Mouse (Mus musculus): ENCODE results near the gene Gm13271. TPM values are rescaled to one million over a fixed set of nuclear protein-coding genes. Genes with fewer than 3 reads are reported as not detected.
"Not testable (repeated sequence)": the region's sequence is repeated elsewhere in the genome, so short reads cannot be mapped to it uniquely, and the experiment has no call there.

Gene Gm13271
- polyA plus RNA-seq, 1 experiment, result not detected

GRCm38 (mm10) chr4:88760431-88760830 is 5.8 kb downstream of the Gm13271 start:
- peak; percentile 47 for DNase-seq (ENCODE audit: low spot score)

- DNase-seq (ENCODE audit: low spot score), result peak; percentile 83
These were observed 7.1 kb downstream of the Gm13271 start for GRCm38 (mm10) chr4:88761776-88762175.

DNA sequence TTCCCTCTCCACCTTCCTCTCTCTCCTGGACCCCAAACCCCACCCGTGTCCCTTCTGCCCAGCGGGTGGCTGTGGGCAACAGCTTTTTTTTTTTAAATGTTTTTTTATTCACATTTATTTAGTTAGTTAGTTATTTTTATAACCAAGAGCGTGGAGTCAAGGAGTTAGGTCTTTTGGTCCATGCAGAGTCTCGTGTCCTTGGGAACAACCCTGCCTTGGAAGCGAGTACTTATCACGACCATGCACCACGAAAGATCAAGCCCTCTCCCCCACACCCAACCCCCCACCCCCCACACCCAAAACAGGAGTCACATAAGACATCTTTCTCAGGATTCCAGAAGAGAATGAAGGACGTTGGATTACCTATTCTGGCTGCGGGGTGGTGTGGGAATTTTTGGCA is 7.7 kb downstream of the Gm13271 start:
- peak; percentile 36 for DNase-seq (ENCODE audit: low spot score)

DNA sequence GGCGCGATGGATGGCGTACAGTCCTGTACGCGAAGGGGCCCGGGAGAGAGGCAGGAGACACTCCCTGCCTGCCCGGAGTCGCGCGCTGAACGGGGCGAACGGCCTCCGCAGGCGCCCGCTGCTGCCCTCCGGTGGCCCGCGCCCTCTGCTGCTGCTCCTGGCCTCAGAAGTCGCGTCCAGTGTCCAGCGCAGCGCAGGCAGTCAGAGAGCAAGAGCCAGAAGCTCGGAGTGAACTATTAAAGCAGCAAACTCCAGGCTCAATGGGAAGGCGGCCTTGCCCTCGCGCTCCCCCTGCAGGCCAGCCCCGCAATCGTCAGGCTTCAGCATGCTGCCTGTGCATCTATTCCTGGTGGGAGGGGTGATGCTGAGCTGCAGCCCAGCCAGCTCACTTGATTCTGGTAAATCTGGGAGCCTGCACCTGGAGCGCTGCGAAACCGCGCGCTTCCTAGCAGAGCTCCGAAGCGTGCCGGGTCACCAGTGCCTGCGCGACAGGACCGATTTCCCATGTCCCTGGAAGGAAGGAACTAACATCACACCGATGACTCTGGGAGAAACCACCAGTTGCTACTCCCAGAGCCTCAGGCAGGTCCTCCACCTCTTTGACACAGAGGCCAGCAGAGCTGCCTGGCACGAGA is 8.8 kb downstream of the Gm13271 start:
- DNase-seq (ENCODE audit: low spot score), result not testable (repeated sequence)

GRCm38 (mm10) chr4:88773534-88773933 is 18.9 kb downstream of the Gm13271 start, which contains the start of gene Gm13290:
Gene Gm13290 (plus strand): TSS chr4:88773834.
- DNase-seq (ENCODE audit: low spot score), result not testable (repeated sequence)

DNA sequence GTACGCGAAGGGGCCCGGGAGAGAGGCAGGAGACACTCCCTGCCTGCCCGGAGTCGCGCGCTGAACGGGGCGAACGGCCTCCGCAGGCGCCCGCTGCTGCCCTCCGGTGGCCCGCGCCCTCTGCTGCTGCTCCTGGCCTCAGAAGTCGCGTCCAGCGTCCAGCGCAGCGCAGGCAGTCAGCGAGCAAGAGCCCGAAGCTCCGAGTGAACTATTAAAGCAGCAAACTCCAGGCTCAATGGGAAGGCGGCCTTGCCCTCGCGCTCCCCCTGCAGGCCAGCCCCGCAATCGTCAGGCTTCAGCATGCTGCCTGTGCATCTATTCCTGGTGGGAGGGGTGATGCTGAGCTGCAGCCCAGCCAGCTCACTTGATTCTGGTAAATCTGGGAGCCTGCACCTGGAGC is 22.0 kb downstream of the Gm13271 start, which contains the start of gene Gm13289:
Gene Gm13289 (plus strand): TSS at position 301 of the 400 bp plus-strand sequence.
- not testable (repeated sequence) for DNase-seq (ENCODE audit: low spot score)

DNA sequence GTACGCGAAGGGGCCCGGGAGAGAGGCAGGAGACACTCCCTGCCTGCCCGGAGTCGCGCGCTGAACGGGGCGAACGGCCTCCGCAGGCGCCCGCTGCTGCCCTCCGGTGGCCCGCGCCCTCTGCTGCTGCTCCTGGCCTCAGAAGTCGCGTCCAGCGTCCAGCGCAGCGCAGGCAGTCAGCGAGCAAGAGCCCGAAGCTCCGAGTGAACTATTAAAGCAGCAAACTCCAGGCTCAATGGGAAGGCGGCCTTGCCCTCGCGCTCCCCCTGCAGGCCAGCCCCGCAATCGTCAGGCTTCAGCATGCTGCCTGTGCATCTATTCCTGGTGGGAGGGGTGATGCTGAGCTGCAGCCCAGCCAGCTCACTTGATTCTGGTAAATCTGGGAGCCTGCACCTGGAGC is 24.9 kb downstream of the Gm13271 start, which contains the start of gene Gm13272:
Gene Gm13272 (plus strand): TSS at position 301 of the 400 bp plus-strand sequence.
- DNase-seq (ENCODE audit: low spot score), result not testable (repeated sequence)

DNA sequence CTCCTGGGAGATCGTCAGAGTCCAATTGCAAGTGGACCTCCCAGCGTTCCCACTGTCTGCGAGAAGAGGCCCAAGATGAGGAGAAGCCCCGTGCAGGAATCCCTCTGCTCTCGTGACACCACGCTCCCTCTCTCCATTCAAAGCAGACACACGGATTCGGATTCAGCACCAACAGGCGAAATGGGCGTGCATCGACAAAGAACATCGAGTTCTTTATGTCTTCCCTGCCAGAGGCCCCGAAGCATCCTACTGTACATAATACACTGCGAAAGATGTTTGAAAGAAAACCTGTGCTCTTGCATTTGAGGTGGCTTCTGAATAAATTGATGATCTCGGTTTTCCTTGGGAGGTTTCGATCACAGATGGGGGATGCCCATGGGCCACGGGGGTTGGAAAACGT is 25.7 kb downstream of the Gm13271 start:
- DNase-seq (ENCODE audit: low spot score), result not testable (repeated sequence)

GRCm38 (mm10) chr4:88781831-88782230 is 27.2 kb downstream of the Gm13271 start, which contains the start of gene Ifnz:
Gene Ifnz (plus strand): TSS chr4:88782131.
- not testable (repeated sequence) for DNase-seq (ENCODE audit: low spot score)

- not testable (repeated sequence) for DNase-seq (ENCODE audit: low spot score)
These were observed 27.7 kb downstream of the Gm13271 start for GRCm38 (mm10) chr4:88782335-88782734.

GRCm38 (mm10) chr4:88785409-88785808 is 30.7 kb downstream of the Gm13271 start, which contains the start of gene Gm13276:
Gene Gm13276 (plus strand): TSS chr4:88785709.
- DNase-seq (ENCODE audit: low spot score), result not testable (repeated sequence)

DNA sequence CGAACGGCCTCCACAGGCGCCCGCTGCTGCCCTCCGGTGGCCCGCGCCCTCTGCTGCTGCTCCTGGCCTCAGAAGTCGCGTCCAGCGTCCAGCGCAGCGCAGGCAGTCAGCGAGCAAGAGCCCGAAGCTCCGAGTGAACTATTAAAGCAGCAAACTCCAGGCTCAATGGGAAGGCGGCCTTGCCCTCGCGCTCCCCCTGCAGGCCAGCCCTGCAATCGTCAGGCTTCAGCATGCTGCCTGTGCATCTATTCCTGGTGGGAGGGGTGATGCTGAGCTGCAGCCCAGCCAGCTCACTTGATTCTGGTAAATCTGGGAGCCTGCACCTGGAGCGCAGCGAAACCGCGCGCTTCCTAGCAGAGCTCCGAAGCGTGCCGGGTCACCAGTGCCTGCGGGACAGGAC is 33.7 kb downstream of the Gm13271 start, which contains the start of gene Gm13277:
Gene Gm13277 (plus strand): TSS at position 231 of the 400 bp plus-strand sequence.
- DNase-seq (ENCODE audit: low spot score), result not testable (repeated sequence)

DNA sequence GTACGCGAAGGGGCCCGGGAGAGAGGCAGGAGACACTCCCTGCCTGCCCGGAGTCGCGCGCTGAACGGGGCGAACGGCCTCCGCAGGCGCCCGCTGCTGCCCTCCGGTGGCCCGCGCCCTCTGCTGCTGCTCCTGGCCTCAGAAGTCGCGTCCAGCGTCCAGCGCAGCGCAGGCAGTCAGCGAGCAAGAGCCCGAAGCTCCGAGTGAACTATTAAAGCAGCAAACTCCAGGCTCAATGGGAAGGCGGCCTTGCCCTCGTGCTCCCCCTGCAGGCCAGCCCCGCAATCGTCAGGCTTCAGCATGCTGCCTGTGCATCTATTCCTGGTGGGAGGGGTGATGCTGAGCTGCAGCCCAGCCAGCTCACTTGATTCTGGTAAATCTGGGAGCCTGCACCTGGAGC is 36.6 kb downstream of the Gm13271 start, which contains the start of gene Gm13278:
Gene Gm13278 (plus strand): TSS at position 301 of the 400 bp plus-strand sequence.
- DNase-seq (ENCODE audit: low spot score), result not testable (repeated sequence)

DNA sequence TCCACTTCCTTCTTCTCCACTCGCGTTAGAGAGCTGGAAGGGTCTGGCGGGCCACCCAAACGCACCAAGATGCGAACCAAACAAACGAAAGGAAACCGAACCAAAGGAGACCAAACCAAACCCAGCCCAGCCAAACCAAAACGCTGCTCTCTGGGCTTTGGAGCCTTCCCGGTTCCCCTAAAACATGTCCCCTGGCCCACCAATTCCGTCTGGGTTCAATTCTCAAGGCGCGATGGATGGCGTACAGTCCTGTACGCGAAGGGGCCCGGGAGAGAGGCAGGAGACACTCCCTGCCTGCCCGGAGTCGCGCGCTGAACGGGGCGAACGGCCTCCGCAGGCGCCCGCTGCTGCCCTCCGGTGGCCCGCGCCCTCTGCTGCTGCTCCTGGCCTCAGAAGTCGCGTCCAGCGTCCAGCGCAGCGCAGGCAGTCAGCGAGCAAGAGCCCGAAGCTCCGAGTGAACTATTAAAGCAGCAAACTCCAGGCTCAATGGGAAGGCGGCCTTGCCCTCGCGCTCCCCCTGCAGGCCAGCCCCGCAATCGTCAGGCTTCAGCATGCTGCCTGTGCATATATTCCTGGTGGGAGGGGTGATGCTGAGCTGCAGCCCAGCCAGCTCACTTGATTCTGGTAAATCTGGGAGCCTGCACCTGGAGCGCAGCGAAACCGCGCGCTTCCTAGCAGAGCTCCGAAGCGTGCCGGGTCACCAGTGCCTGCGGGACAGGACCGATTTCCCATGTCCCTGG is 39.4 kb downstream of the Gm13271 start, which contains the start of gene Gm13275:
Gene Gm13275 (plus strand): TSS at position 552 of the 740 bp plus-strand sequence.
- DNase-seq (ENCODE audit: low spot score), result peak; percentile 89

DNA sequence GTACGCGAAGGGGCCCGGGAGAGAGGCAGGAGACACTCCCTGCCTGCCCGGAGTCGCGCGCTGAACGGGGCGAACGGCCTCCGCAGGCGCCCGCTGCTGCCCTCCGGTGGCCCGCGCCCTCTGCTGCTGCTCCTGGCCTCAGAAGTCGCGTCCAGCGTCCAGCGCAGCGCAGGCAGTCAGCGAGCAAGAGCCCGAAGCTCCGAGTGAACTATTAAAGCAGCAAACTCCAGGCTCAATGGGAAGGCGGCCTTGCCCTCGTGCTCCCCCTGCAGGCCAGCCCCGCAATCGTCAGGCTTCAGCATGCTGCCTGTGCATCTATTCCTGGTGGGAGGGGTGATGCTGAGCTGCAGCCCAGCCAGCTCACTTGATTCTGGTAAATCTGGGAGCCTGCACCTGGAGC is 42.4 kb downstream of the Gm13271 start, which contains the start of gene Gm13279:
Gene Gm13279 (plus strand): TSS at position 301 of the 400 bp plus-strand sequence.
- not testable (repeated sequence) for DNase-seq (ENCODE audit: low spot score)

GRCm38 (mm10) chr4:88799365-88799764 is 44.7 kb downstream of the Gm13271 start, which contains the start of gene Gm13285:
Gene Gm13285 (plus strand): TSS chr4:88799665.
- not testable (repeated sequence) for DNase-seq (ENCODE audit: low spot score)

- not testable (repeated sequence) for DNase-seq (ENCODE audit: low spot score)
These were observed 48.3 kb downstream of the Gm13271 start, which contains the start of gene Gm13287 for GRCm38 (mm10) chr4:88802954-88803353. Gene Gm13287 (plus strand): TSS chr4:88803254.

Other genes with a start within 250 kb of the Gm13271 start
- gene Ifnb1, start 232.1 kb upstream of the Gm13271 start, polyA plus RNA-seq (2012; rRNA removed), result not detected in 2 replicates
- gene Ifna15, start 196.6 kb upstream of the Gm13271 start, polyA plus RNA-seq (2012; rRNA removed), result not detected in 2 replicates
- gene Ifna14, start 183.1 kb upstream of the Gm13271 start, polyA plus RNA-seq (2012; rRNA removed), result not detected in 2 replicates
- gene Ifna9, start 162.5 kb upstream of the Gm13271 start, polyA plus RNA-seq (2012; rRNA removed), result not detected in 2 replicates
- not detected in 2 replicates for gene Ifna12, start 151.5 kb upstream of the Gm13271 start, polyA plus RNA-seq (2012; rRNA removed)
- not detected in 2 replicates for gene C87499, start 120.5 kb upstream of the Gm13271 start, polyA plus RNA-seq (2012; rRNA removed)
- gene Ifna13, start 110.4 kb upstream of the Gm13271 start, polyA plus RNA-seq (2012; rRNA removed), result not detected in 2 replicates
- gene Ifna16, start 77.9 kb upstream of the Gm13271 start, polyA plus RNA-seq (2012; rRNA removed), result not detected in 2 replicates
- not detected in 2 replicates for gene Ifna2, start 71.0 kb upstream of the Gm13271 start, polyA plus RNA-seq (2012; rRNA removed)
- gene Ifnab, start 63.5 kb upstream of the Gm13271 start, polyA plus RNA-seq (2012; rRNA removed), result not detected in 2 replicates
- gene Gm26566, start 33.1 kb upstream of the Gm13271 start, polyA plus RNA-seq (2012; rRNA removed), result 0.25 and 0.66 TPM in 2 replicates
- 40.0 and 42.0 TPM in 2 replicates for gene Klhl9, start 32.4 kb upstream of the Gm13271 start, polyA plus RNA-seq (2012; rRNA removed)
- gene Gm13283, start 5.3 kb downstream of the Gm13271 start, polyA plus RNA-seq (2012; rRNA removed), result 0.04 and 0.10 TPM in 2 replicates
- 0.07 TPM in 1 of 2 replicates, not detected in the other for gene Gm13290, start 19.0 kb downstream of the Gm13271 start, polyA plus RNA-seq (2012; rRNA removed)
- gene Gm13289, start 22.1 kb downstream of the Gm13271 start, polyA plus RNA-seq (2012; rRNA removed), result not detected in 2 replicates
- gene Gm13272, start 25.0 kb downstream of the Gm13271 start, polyA plus RNA-seq (2012; rRNA removed), result not detected in 2 replicates
- 0.12 TPM in 1 of 2 replicates, not detected in the other for gene Ifnz, start 27.3 kb downstream of the Gm13271 start, polyA plus RNA-seq (2012; rRNA removed)
- gene Gm13276, start 30.8 kb downstream of the Gm13271 start, polyA plus RNA-seq (2012; rRNA removed), result not detected in 2 replicates
- gene Gm13277, start 33.8 kb downstream of the Gm13271 start, polyA plus RNA-seq (2012; rRNA removed), result not detected in 2 replicates
- not detected in 2 replicates for gene Gm13278, start 36.7 kb downstream of the Gm13271 start, polyA plus RNA-seq (2012; rRNA removed)
- gene Gm13275, start 39.6 kb downstream of the Gm13271 start, polyA plus RNA-seq (2012; rRNA removed), result not detected in 2 replicates
- not detected in 2 replicates for gene Gm13279, start 42.5 kb downstream of the Gm13271 start, polyA plus RNA-seq (2012; rRNA removed)
- 0.07 TPM in 1 of 2 replicates, not detected in the other for gene Gm13285, start 44.8 kb downstream of the Gm13271 start, polyA plus RNA-seq (2012; rRNA removed)
- gene Gm13287, start 48.4 kb downstream of the Gm13271 start, polyA plus RNA-seq (2012; rRNA removed), result 0.15 TPM in 1 of 2 replicates, not detected in the other
- 0.01 TPM in 1 of 2 replicates, not detected in the other for gene Gm13288, start 50.7 kb downstream of the Gm13271 start, polyA plus RNA-seq (2012; rRNA removed)
- not detected in 2 replicates for gene Ifna7, start 61.4 kb downstream of the Gm13271 start, polyA plus RNA-seq (2012; rRNA removed)
- not detected in 2 replicates for gene Ifna11, start 65.1 kb downstream of the Gm13271 start, polyA plus RNA-seq (2012; rRNA removed)
- not detected in 2 replicates for gene Ifna6, start 72.5 kb downstream of the Gm13271 start, polyA plus RNA-seq (2012; rRNA removed)
- gene Ifna5, start 80.7 kb downstream of the Gm13271 start, polyA plus RNA-seq (2012; rRNA removed), result not detected in 2 replicates
- gene Ifna4, start 87.0 kb downstream of the Gm13271 start, polyA plus RNA-seq (2012; rRNA removed), result not detected in 2 replicates
- not detected in 2 replicates for gene Ifna1, start 95.2 kb downstream of the Gm13271 start, polyA plus RNA-seq (2012; rRNA removed)
- 0.48 and 0.80 TPM in 2 replicates for gene Ifne, start 125.3 kb downstream of the Gm13271 start, polyA plus RNA-seq (2012; rRNA removed)